Mouse (Mus musculus) olfactory bulb, adult 2 months (tissue): Measurements from ENCODE around the gene Smim4.

Source experiments
- CTCF ChIP-seq: fragments of 200-500 bp; IDR thresholded peaks from 2 replicates; pipeline ENCODE4 v1.5.1; 2012; ENCODE audit warnings: low read depth, mild to moderate bottlenecking, low read length, moderate library complexity; ENCODE audit not compliant: insufficient read depth
- POLR2A ChIP-seq: fragments of 200-500 bp; IDR thresholded peaks from 2 replicates; pipeline ENCODE4 v1.6.1; 2012; ENCODE audit warnings: mild to moderate bottlenecking, low read depth, low read length, moderate library complexity; ENCODE audit not compliant: insufficient read depth

GRCm38 (mm10) chr14:31172781-31173455 lies 44.2 kb upstream of the Smim4 start:
- TF ChIP-seq CTCF (no peak), POLR2A (no peak)
